In genomic region chr5:135331161-135331560, GRCm38 (mm10) we compare ENCODE assay signal across 19 mouse cellular contexts. TPM values are rescaled to one million over a fixed set of nuclear protein-coding genes. Genes with fewer than 3 reads are reported as not detected.
"Had no signal": no experiment of that assay in that cellular context is flagged by ENCODE, and none has a peak within 500 bp of the region (broad histone marks: within the 10 kb centered on the region; RNA-seq: fewer than 3 reads in every experiment).

No protein-coding gene starts in this region.

- DNase-seq: kidney, adult 8-10 months; layer of hippocampus, adult 9-11 months; layer of hippocampus, postnatal 36 days; lung, embryonic 14.5 days; midbrain, embryonic 14.5 days; thymus, postnatal 36 days had no signal

- H3K27ac ChIP-seq: limb, embryonic 12.5 days; liver, embryonic 15.5 days; neural tube, embryonic 12.5 days had no signal

- H3K4me1 ChIP-seq: liver, embryonic 15.5 days; neural tube, embryonic 12.5 days had no signal

- H3K9me3 ChIP-seq: limb, embryonic 12.5 days; liver, embryonic 15.5 days; neural tube, embryonic 12.5 days had no signal

- H3K4me2 ChIP-seq: limb, embryonic 12.5 days; liver, embryonic 15.5 days; lung, embryonic 14.5 days; neural tube, embryonic 12.5 days had no signal

- H3K4me3 ChIP-seq: limb, embryonic 12.5 days; liver, embryonic 15.5 days; neural tube, embryonic 12.5 days had no signal

- H3K9ac ChIP-seq: limb, embryonic 12.5 days; liver, embryonic 15.5 days; lung, embryonic 14.5 days; neural tube, embryonic 12.5 days had no signal

- H3K36me3 ChIP-seq: limb, embryonic 12.5 days; liver, embryonic 15.5 days; neural tube, embryonic 12.5 days had no signal

- H3K27me3 ChIP-seq: liver, embryonic 15.5 days; neural tube, embryonic 12.5 days had no signal

- ATAC-seq: intestine, embryonic 16.5 days had no signal

RNA-seq across cellular contexts. Expression of gene Fkbp6, which starts 18.7 kb away (rescaled TPM):
- total RNA-seq: layer of hippocampus, postnatal 36 days; liver, adult 2 months; monocyte, adult 5-6 weeks; neutrophil, adult 5-6 weeks had no signal
- polyA plus RNA-seq: liver, adult 2 months; lung, embryonic 14.5 days; neural tube, embryonic 12.5 days had no signal

RNA-seq across cellular contexts. Expression of gene Trim50, which starts 21.9 kb away (rescaled TPM):
- total RNA-seq: layer of hippocampus, adult 18-20 months; layer of hippocampus, postnatal 36 days; left cerebral cortex, adult 8-10 months; left cerebral cortex, postnatal 25 days; liver, adult 2 months; megakaryocyte progenitor cell, adult 5-6 weeks; monocyte, adult 5-6 weeks; neutrophil, adult 5-6 weeks had no signal
- polyA plus RNA-seq: kidney, embryonic 16.5 days; limb, embryonic 12.5 days; liver, adult 2 months; liver, embryonic 15.5 days; lung, embryonic 14.5 days; midbrain, embryonic 14.5 days; neural tube, embryonic 12.5 days; thymus, postnatal 0 days had no signal
